Mouse (Mus musculus): ENCODE measurements around the gene Acer3. TPM values are rescaled to one million over a fixed set of nuclear protein-coding genes. Genes with fewer than 3 reads are reported as not detected.
"Not testable (repeated sequence)": the region's sequence is repeated elsewhere in the genome, so short reads cannot be mapped to it uniquely, and the experiment has no call there.

The Acer3 gene
- polyA plus RNA-seq, 1 experiment from 2014 or later, result 20.0 TPM

DNA sequence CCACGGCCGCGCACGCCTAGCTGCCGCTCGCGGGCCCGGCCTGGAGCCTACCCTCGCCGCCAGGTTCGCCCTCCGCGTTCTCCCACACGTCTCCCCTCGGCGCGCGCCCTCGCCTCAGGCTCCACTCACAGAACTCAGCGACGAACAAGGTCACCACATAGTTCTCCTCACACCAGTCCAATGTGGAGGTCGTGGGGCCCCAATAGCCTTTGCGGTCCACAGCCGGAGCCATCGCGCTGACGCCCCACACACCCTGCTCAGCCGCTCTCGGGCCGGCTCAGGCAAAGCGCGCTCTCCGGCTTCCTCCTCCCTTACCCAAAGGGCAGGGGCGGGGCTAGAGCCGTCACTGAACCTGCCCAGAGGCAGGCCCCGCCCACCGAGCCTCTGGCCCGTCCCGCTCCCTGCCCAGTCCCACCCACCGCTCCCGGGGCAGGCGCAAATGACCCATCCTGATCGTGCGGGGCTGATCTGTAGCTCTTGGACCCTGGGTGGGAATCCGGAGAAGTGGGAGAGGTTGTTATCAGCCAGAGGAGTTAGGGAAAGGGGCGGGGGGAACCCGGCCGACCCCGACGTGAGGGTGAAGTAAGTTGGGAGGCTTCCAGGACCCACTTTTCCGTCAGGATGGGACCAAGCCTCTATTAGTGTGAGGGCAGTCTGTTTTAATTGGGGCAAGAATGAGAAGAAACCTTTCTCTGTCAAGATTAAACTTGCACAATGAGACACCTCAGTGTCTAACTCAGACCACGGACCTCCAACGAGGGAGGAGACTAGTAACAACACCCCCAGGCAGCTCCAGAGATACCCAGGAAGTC lies 11.6 kb downstream of the Acer3 start:
- Histone ChIP-seq H3K27me3 (replicated peaks) (no peaks in the 10 kb centered on the region), H3K4me1 (peaks cover 8% of the 10 kb centered on the region), H3K9me3 (no peaks in the 10 kb centered on the region), H3K36me3 (no peaks in the 10 kb centered on the region), H3K9ac (peak overlapping the region; percentile 80), H3K27ac (peak overlapping the region; percentile 7; the same call in 1 of the 2 replicates), H3K4me3 (peak overlapping the region; percentile 80), H3K4me2 (replicated peaks) (peak overlapping the region; percentile 93)
- WGBS, result under 1% methylated on average over 53 of the region's 53 CpGs
- peak; percentile 99 for ATAC-seq (ENCODE audit: low FRiP score, low read depth)

GRCm38 (mm10) chr7:98308607-98309218 lies 12.3 kb downstream of the Acer3 start:
- Histone ChIP-seq H3K9me3 (no peaks in the 10 kb centered on the region), H3K36me3 (no peaks in the 10 kb centered on the region), H3K4me2 (replicated peaks) (peak overlapping the region; percentile 93), H3K9ac (peak overlapping the region; percentile 80), H3K27me3 (replicated peaks) (no peaks in the 10 kb centered on the region), H3K4me3 (peak overlapping the region; percentile 80), H3K27ac (no peak overlapping the region), H3K4me1 (peaks cover 8% of the 10 kb centered on the region)
- peak; percentile 77 for ATAC-seq (ENCODE audit: low FRiP score, low read depth)
- WGBS, result under 1% methylated on average over 33 of the region's 33 CpGs

GRCm38 (mm10) chr7:98307921-98308606 lies 12.9 kb downstream of the Acer3 start:
- 46% methylated on average over 9 of the region's 9 CpGs for WGBS
- H3K4me3 ChIP-seq, result peak overlapping the region; percentile 80
- ATAC-seq (ENCODE audit: low FRiP score, low read depth), result no peak
- H3K27ac ChIP-seq, result no peak overlapping the region
- H3K27me3 ChIP-seq (replicated peaks), result no peaks in the 10 kb centered on the region
- H3K4me1 ChIP-seq, result peaks cover 8% of the 10 kb centered on the region
- H3K9me3 ChIP-seq, result no peaks in the 10 kb centered on the region
- no peaks in the 10 kb centered on the region for H3K36me3 ChIP-seq
- peak overlapping the region; percentile 93 for H3K4me2 ChIP-seq (replicated peaks)
- H3K9ac ChIP-seq, result peak overlapping the region; percentile 80; the same call in 1 of the 2 replicates

DNA sequence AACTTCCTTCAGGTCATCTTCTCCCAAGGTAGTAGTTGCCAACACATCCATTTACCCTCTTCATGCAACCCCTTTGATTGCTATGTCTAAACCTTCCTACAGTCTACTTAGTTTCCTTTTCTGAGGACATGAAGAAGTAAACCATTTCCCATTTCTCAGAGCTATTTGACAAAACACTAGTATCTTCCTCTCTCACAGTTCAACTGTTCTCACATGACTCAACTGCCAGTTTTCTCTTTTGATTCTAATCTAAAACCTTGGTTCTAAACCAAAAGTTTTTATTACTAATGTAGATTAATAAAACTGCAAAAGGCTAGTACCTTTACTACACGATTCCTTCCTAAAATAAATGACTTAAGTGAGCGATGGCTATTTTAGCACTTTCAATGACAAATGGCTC lies 13.6 kb downstream of the Acer3 start:
- no peak overlapping the region for H3K9ac ChIP-seq
- WGBS, result 93% methylated on average over 2 of the region's 2 CpGs

DNA sequence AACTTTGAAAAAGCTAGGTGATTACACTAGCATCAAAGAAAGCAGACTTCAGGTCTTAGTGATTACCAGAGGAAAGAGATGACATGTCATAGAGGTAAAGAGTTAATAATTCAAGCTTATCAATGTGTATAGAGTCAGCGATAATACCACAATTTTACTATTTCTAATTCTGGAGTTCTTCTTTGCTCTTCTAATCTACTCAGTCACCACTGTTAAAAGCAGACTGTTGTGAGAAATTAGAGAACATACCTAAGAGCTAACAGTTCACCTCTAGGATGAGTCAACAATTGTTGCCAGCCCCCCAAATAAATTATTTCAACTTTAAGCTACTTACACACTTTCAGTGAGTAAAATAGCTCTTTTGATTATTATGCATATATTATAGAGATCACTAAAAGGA lies 28.1 kb downstream of the Acer3 start:
- no peaks in the 10 kb centered on the region for H3K36me3 ChIP-seq
- no peak overlapping the region for H3K27ac ChIP-seq
- H3K4me1 ChIP-seq, result no peaks in the 10 kb centered on the region
- no peaks in the 10 kb centered on the region for H3K9me3 ChIP-seq
- H3K9ac ChIP-seq, result no peak overlapping the region
- no peak overlapping the region for H3K4me2 ChIP-seq (replicated peaks)
- no peak overlapping the region for H3K4me3 ChIP-seq
- no peaks in the 10 kb centered on the region for H3K27me3 ChIP-seq (replicated peaks)
- no peak for ATAC-seq (ENCODE audit: low FRiP score, low read depth)
- WGBS, result 92% methylated on average over 1 of the region's 1 CpGs

More for the DNA sequence above, 13.6 kb downstream of the Acer3 start:
- no peak overlapping the region for H3K4me3 ChIP-seq
- no peak for ATAC-seq (ENCODE audit: low FRiP score, low read depth)
- H3K4me2 ChIP-seq (replicated peaks), result no peak overlapping the region
- H3K27ac ChIP-seq, result no peak overlapping the region
- no peaks in the 10 kb centered on the region for H3K9me3 ChIP-seq
- H3K4me1 ChIP-seq, result peaks cover 8% of the 10 kb centered on the region
- H3K27me3 ChIP-seq (replicated peaks), result no peaks in the 10 kb centered on the region
- no peaks in the 10 kb centered on the region for H3K36me3 ChIP-seq

DNA sequence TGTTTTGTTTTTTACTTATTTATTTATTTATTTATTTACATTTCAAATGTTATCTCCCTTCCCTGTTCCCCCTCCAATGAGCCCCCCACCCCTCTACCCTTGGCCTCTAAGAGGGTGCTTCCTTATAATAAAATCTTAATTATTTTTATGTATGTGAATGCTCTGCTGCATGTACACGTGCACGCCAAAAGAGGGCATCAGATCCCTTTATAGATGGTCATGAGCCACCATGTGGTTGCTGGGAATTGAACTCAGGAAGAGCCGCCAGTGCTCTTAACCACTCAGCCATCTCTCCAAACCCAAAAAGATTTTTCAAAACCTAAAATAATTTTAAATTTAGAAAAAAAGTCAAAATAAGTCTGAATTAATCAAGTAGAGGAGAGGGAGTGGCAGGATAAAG lies 31.4 kb downstream of the Acer3 start:
- ATAC-seq (ENCODE audit: low FRiP score, low read depth), result no peak
- no peaks in the 10 kb centered on the region for H3K36me3 ChIP-seq
- no peak overlapping the region for H3K4me2 ChIP-seq (replicated peaks)
- H3K9me3 ChIP-seq, result no peaks in the 10 kb centered on the region
- 42% methylated on average over 3 of the region's 3 CpGs for WGBS
- no peak overlapping the region for H3K9ac ChIP-seq
- H3K27ac ChIP-seq, result no peak overlapping the region
- no peak overlapping the region for H3K4me3 ChIP-seq
- H3K27me3 ChIP-seq (replicated peaks), result no peaks in the 10 kb centered on the region
- no peaks in the 10 kb centered on the region for H3K4me1 ChIP-seq

DNA sequence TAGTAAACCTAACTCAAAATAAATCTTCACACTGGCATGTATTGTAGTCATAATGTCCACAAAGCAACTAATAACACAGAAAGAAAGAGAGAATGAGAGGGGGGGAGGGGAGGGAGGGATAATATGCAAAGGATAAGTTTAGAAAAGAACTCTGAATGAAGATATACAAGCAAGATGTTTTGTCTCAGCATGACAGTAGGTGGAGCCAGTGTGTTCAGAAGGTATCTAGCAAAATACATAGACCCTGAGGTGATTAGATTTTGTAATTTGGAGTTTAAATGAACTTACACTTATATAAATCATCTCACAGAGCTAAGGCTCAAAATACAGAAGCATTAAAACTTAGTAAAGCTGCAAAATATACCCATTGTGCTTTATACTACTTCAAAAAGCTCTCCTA lies 44.7 kb downstream of the Acer3 start:
- H3K36me3 ChIP-seq, result no peaks in the 10 kb centered on the region
- no peak overlapping the region for H3K4me3 ChIP-seq
- no peak overlapping the region for H3K9ac ChIP-seq
- no peaks in the 10 kb centered on the region for H3K27me3 ChIP-seq (replicated peaks)
- no peaks in the 10 kb centered on the region for H3K4me1 ChIP-seq
- no peaks in the 10 kb centered on the region for H3K9me3 ChIP-seq
- ATAC-seq (ENCODE audit: low FRiP score, low read depth), result no peak
- H3K4me2 ChIP-seq (replicated peaks), result no peak overlapping the region
- H3K27ac ChIP-seq, result no peak overlapping the region

- H3K27me3 ChIP-seq (replicated peaks); H3K36me3 ChIP-seq; H3K9ac ChIP-seq; ATAC-seq (ENCODE audit: low FRiP score, low read depth); H3K4me1 ChIP-seq; H3K9me3 ChIP-seq; H3K4me3 ChIP-seq; H3K27ac ChIP-seq: not testable (repeated sequence)
- 39% methylated on average over 15 of the region's 15 CpGs for WGBS
- H3K4me2 ChIP-seq (replicated peaks), result peak overlapping the region; percentile 35
Measured at GRCm38 (mm10) chr7:98268166-98268565, 52.8 kb downstream of the Acer3 start.

- no peak overlapping the region for H3K4me2 ChIP-seq (replicated peaks)
- no peaks in the 10 kb centered on the region for H3K27me3 ChIP-seq (replicated peaks)
- no peak overlapping the region for H3K9ac ChIP-seq
- WGBS, result 94% methylated on average over 2 of the region's 2 CpGs
- 0 out of 2 replicates have a peak, but pooled peaks cover 4% of the 10 kb centered on the region for H3K9me3 ChIP-seq
- no peak overlapping the region for H3K4me3 ChIP-seq
- H3K36me3 ChIP-seq, result no peaks in the 10 kb centered on the region
- no peak overlapping the region for H3K27ac ChIP-seq
- H3K4me1 ChIP-seq, result no peaks in the 10 kb centered on the region
- no peak for ATAC-seq (ENCODE audit: low FRiP score, low read depth)
Measured at GRCm38 (mm10) chr7:98252520-98252919, 68.5 kb downstream of the Acer3 start.

DNA sequence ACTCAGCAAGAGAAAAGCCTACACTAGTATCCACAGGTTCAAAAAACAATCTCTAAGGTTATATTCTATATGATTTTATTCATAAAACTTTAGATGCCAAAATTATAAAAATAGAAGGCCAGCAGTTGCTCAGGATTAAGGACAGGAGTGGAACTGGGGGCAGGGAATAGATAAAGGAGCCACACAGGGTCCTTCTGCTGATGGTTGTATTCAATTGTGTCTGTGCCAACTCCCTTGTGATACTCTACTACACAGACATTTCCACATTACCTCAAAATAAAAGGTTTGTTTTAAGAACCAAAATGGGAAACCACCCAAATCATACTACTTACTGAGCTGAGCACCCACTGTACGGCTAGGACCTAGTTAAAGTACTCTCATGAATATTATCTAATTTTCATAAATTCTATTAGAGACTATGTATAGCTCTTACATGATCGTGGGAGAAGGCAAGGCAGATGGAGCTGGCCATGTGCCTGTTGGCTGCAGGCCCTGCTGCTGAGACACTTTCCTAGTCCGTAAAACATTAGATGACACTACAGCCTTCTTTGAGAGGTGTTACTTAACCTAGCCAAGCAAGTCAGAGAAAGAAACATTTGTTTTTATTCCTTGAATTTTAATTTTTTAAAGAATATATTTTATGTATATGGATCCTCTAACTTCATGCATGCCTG lies 84.2 kb downstream of the Acer3 start:
- Histone ChIP-seq H3K4me3 (no peak overlapping the region), H3K9ac (no peak overlapping the region), H3K4me1 (no peaks in the 10 kb centered on the region), H3K27me3 (replicated peaks) (no peaks in the 10 kb centered on the region), H3K36me3 (no peaks in the 10 kb centered on the region), H3K9me3 (no peaks in the 10 kb centered on the region), H3K4me2 (replicated peaks) (no peak overlapping the region), H3K27ac (no peak overlapping the region)
- no peak for ATAC-seq (ENCODE audit: low FRiP score, low read depth)
- WGBS, result 91% methylated on average over 3 of the region's 3 CpGs

DNA sequence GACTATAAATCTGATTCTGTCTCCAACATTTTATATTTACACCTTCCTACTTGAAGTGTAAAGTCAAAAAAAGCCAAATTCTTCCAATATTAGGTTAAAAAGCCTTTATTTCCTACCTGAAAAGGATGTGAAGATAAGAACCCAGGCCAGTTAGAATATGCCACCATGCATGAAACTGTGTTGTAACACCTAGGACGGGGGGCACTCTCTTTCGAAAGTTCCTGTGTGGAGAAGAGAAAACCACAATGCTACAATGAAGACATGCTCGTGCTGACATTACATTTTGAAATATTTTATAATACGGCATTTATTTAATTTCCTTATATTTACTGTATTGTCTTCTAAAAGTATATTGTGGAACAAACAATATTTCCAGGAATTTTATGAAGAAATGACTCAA lies 97.2 kb downstream of the Acer3 start:
- no peaks in the 10 kb centered on the region for H3K4me1 ChIP-seq
- H3K4me3 ChIP-seq, result no peak overlapping the region
- H3K4me2 ChIP-seq (replicated peaks), result no peak overlapping the region
- ATAC-seq (ENCODE audit: low FRiP score, low read depth), result no peak
- H3K27me3 ChIP-seq (replicated peaks), result no peaks in the 10 kb centered on the region
- no peak overlapping the region for H3K9ac ChIP-seq
- no peak overlapping the region for H3K27ac ChIP-seq
- H3K9me3 ChIP-seq, result no peaks in the 10 kb centered on the region
- WGBS, result 95% methylated on average over 4 of the region's 4 CpGs
- H3K36me3 ChIP-seq, result no peaks in the 10 kb centered on the region

GRCm38 (mm10) chr7:98216713-98217112 lies 104.3 kb downstream of the Acer3 start:
- H3K36me3 ChIP-seq, result no peaks in the 10 kb centered on the region
- no peaks in the 10 kb centered on the region for H3K4me1 ChIP-seq
- H3K27ac ChIP-seq, result no peak overlapping the region
- no peak overlapping the region for H3K4me3 ChIP-seq
- no peak for ATAC-seq (ENCODE audit: low FRiP score, low read depth)
- H3K4me2 ChIP-seq (replicated peaks), result no peak overlapping the region
- H3K9me3 ChIP-seq, result no peaks in the 10 kb centered on the region
- H3K9ac ChIP-seq, result no peak overlapping the region
- H3K27me3 ChIP-seq (replicated peaks), result no peaks in the 10 kb centered on the region

Data from neural tube, embryonic 12.5 days (tissue).